Comparison of ENCODE assay signal across 14 mouse cellular contexts in genomic region chr19:30861441-30861840, GRCm38 (mm10).
"Had no signal": no experiment of that assay in that cellular context is flagged by ENCODE, and none has a peak within 500 bp of the region (broad histone marks: within the 10 kb centered on the region; RNA-seq: fewer than 3 reads in every experiment).

No protein-coding gene starts in this region.

- H3K9me3 ChIP-seq: midbrain, embryonic 10.5 days; midbrain, embryonic 12.5 days; neural tube, embryonic 12.5 days had no signal

- H3K27ac ChIP-seq: midbrain, embryonic 10.5 days; midbrain, embryonic 12.5 days; neural tube, embryonic 12.5 days had no signal

- H3K36me3 ChIP-seq: midbrain, embryonic 10.5 days; midbrain, embryonic 12.5 days; neural tube, embryonic 12.5 days had no signal

- H3K9ac ChIP-seq: lung, embryonic 14.5 days; midbrain, embryonic 12.5 days; neural tube, embryonic 12.5 days had no signal

- H3K4me3 ChIP-seq: midbrain, embryonic 10.5 days; midbrain, embryonic 12.5 days; neural tube, embryonic 12.5 days had no signal

- H3K27me3 ChIP-seq: midbrain, embryonic 12.5 days; neural tube, embryonic 12.5 days had no signal

- H3K4me1 ChIP-seq: midbrain, embryonic 10.5 days; midbrain, embryonic 12.5 days; neural tube, embryonic 12.5 days had no signal

- DNase-seq: lung, adult 18-20 months; lung, embryonic 14.5 days; lung, postnatal 10 days; lung, postnatal 4 days; midbrain, embryonic 14.5 days; right cerebral cortex, postnatal 14 days; spleen, adult 18-20 months; thymus, adult 18-20 months; thymus, postnatal 14 days; thymus, postnatal 36 days had no signal

- H3K4me2 ChIP-seq: lung, embryonic 14.5 days; midbrain, embryonic 12.5 days; neural tube, embryonic 12.5 days had no signal

- ATAC-seq: midbrain, embryonic 16.5 days had no signal
